Mouse (Mus musculus) neural tube, embryonic 11.5 days (tissue): ENCODE data around the gene Sh3rf1. TPM values are rescaled to one million over a fixed set of nuclear protein-coding genes. Genes with fewer than 3 reads are reported as not detected.
A peak's percentile ranks its signal among the peaks of the same experiment; 100 is the strongest.

Source experiments
- ATAC-seq: fragments of 200-750 bp; cut with Nextera tagmentation; 2 replicates; pipeline ENCODE4 v1.8.0; 2017; ENCODE audit warnings: moderate number of reproducible peaks, mild to moderate bottlenecking, moderate TSS enrichment, moderate library complexity; ENCODE audit not compliant: insufficient read depth, low FRiP score, low TSS enrichment
- DNase-seq: peaks from one replicate; pipeline ENCODE4 v3.0.0-alpha.2; 2015; ENCODE audit warnings: low spot score
- H3K27ac ChIP-seq: fragments of 300-500 bp; sonication (generic); 2 replicates; pipeline ENCODE4 v1.5.1; 2014; ENCODE audit warnings: low read depth, mild to moderate bottlenecking, low read length
- H3K27me3 ChIP-seq: fragments of 300-500 bp; sonication (generic); 2 replicates; pipeline ENCODE4 v1.6.1; 2014; ENCODE audit warnings: mild to moderate bottlenecking, low read length, mixed read lengths; ENCODE audit not compliant: control insufficient read depth, insufficient read depth
- H3K36me3 ChIP-seq: fragments of 300-500 bp; sonication (generic); 2 replicates; pipeline ENCODE4 v1.6.1; 2014; ENCODE audit warnings: mild to moderate bottlenecking, low read length, moderate library complexity, mixed read lengths; ENCODE audit not compliant: control insufficient read depth, insufficient read depth
- H3K4me1 ChIP-seq: fragments of 300-500 bp; sonication (generic); 2 replicates; pipeline ENCODE4 v1.6.1; 2014; ENCODE audit warnings: low read length, mixed read lengths; ENCODE audit not compliant: control insufficient read depth, insufficient read depth
- H3K4me2 ChIP-seq: fragments of 300-500 bp; sonication (generic); 2 replicates; pipeline ENCODE4 v1.6.1; 2014; ENCODE audit warnings: low read depth, mild to moderate bottlenecking, moderate library complexity
- H3K4me3 ChIP-seq: fragments of 300-500 bp; sonication (generic); 2 replicates; pipeline ENCODE4 v1.5.1; 2014; ENCODE audit warnings: low read depth, low read length
- H3K9ac ChIP-seq: fragments of 300-500 bp; sonication (generic); 2 replicates; pipeline ENCODE4 v1.6.1; 2014; ENCODE audit warnings: mild to moderate bottlenecking, low read length
- H3K9me3 ChIP-seq: fragments of 300-500 bp; sonication (generic); 2 replicates; pipeline ENCODE4 v1.6.1; 2016; ENCODE audit warnings: low read length; ENCODE audit not compliant: control insufficient read depth
- WGBS: fragments of 180-500 bp; shearing (Covaris S2); extraction: QIAGEN DNeasy Blood & Tissue Kit; methylation state at CpG from one replicate; pipeline ENCODE4 v1.1.7; 2014; 5-methylcytosine and 5-hydroxymethylcytosine counted together
- polyA plus RNA-seq: library from polyadenylated mRNA; unstranded; fragments of >200 nt; fragmentation: Nextera tagmentation; extraction: Ambion mirVana; gene quantifications from 2 replicates; pipeline ENCODE4 v1.2.1, GENCODE M21; 2014

The Sh3rf1 gene
- polyA plus RNA-seq, 1 experiment from 2014 or later: 22.9 TPM

GRCm38 (mm10) chr8:61229511-61230195 lies 6.0 kb downstream of the Sh3rf1 start:
- Histone ChIP-seq H3K9ac (no peak overlapping the region), H3K27me3 (no peaks in the 10 kb centered on the region), H3K4me1 (peaks cover 22% of the 10 kb centered on the region), H3K4me3 (no peak overlapping the region), H3K27ac (no peak overlapping the region), H3K4me2 (no peak overlapping the region), H3K36me3 (no peaks in the 10 kb centered on the region), H3K9me3 (no peaks in the 10 kb centered on the region)
- DNase-seq (no peak), ATAC-seq (no peak)
- 66% methylated on average over 12 of the region's 12 CpGs for WGBS

- H3K9me3 ChIP-seq: no peaks in the 10 kb centered on the region
- H3K4me3 ChIP-seq: no peak overlapping the region
- no peak overlapping the region for H3K9ac ChIP-seq
- no peak for ATAC-seq
- no peaks in the 10 kb centered on the region for H3K27me3 ChIP-seq
- H3K27ac ChIP-seq: no peak overlapping the region
- H3K36me3 ChIP-seq: no peaks in the 10 kb centered on the region
- no peak overlapping the region for H3K4me2 ChIP-seq
- WGBS: 95% methylated on average over 11 of the region's 11 CpGs
- DNase-seq: no peak
- H3K4me1 ChIP-seq: peaks cover 21% of the 10 kb centered on the region
These were observed 7.4 kb downstream of the Sh3rf1 start for GRCm38 (mm10) chr8:61230881-61231755.

DNA sequence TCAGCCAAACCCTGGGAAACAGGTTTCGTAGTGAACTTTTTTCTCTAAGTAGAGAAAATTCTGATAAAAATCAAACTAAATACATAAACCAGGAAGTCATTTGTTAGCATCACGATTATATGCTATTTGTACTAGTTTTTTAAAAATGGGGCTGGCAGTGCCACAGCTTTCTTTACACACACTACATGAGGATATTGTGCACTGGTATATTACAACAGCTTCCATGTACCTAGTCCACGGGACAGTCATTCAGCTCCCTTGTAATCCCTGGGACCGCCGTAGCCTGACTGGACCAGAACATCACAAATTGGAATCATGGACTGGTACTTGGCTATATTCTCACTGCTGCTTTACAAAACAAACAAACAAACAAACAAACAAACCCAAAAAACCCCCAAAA lies 11.8 kb downstream of the Sh3rf1 start:
- H3K4me3 ChIP-seq: no peak overlapping the region
- 93% methylated on average over 5 of the region's 5 CpGs for WGBS
- no peaks in the 10 kb centered on the region for H3K36me3 ChIP-seq
- DNase-seq (no peak), ATAC-seq (no peak)
- no peaks in the 10 kb centered on the region for H3K27me3 ChIP-seq
- no peak overlapping the region for H3K4me2 ChIP-seq
- H3K4me1 ChIP-seq: peaks cover 8% of the 10 kb centered on the region; the same call in 1 of the 2 replicates
- H3K9me3 ChIP-seq: no peaks in the 10 kb centered on the region
- H3K9ac ChIP-seq: no peak overlapping the region
- no peak overlapping the region for H3K27ac ChIP-seq

GRCm38 (mm10) chr8:61236506-61237268 lies 13.0 kb downstream of the Sh3rf1 start:
- Histone ChIP-seq H3K4me2 (no peak overlapping the region), H3K4me1 (peaks cover 8% of the 10 kb centered on the region; the same call in 1 of the 2 replicates), H3K27ac (no peak overlapping the region), H3K9me3 (no peaks in the 10 kb centered on the region), H3K4me3 (no peak overlapping the region), H3K36me3 (no peaks in the 10 kb centered on the region), H3K27me3 (no peaks in the 10 kb centered on the region), H3K9ac (no peak overlapping the region)
- DNase-seq (no peak), ATAC-seq (no peak)
- WGBS: 77% methylated on average over 9 of the region's 9 CpGs

DNA sequence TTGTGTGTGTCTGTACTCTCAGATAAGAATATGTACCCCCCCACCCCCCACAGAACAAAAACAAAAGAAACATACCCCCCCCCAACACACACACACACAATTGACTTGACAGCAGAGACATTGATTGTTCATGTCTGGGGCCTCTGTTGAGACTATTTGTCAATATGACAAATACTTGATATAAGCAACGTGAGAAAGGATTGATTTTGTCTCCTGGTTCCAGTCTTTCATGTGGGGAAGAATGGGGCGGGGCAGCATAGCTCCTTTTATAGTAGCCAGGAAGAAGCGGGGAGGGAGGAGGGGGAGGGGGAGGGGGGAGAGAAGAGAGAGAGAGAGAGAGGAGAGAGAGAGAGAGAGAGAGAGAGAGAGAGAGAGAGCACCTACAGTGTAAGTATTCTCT lies 15.9 kb downstream of the Sh3rf1 start:
- DNase-seq (no peak), ATAC-seq (no peak)
- Histone ChIP-seq H3K4me2 (no peak overlapping the region), H3K27me3 (no peaks in the 10 kb centered on the region), H3K27ac (no peak overlapping the region), H3K9ac (no peak overlapping the region), H3K9me3 (no peaks in the 10 kb centered on the region), H3K36me3 (no peaks in the 10 kb centered on the region), H3K4me1 (peaks cover 8% of the 10 kb centered on the region; the same call in 1 of the 2 replicates), H3K4me3 (no peak overlapping the region)
- 67% methylated on average over 3 of the region's 3 CpGs for WGBS

DNA sequence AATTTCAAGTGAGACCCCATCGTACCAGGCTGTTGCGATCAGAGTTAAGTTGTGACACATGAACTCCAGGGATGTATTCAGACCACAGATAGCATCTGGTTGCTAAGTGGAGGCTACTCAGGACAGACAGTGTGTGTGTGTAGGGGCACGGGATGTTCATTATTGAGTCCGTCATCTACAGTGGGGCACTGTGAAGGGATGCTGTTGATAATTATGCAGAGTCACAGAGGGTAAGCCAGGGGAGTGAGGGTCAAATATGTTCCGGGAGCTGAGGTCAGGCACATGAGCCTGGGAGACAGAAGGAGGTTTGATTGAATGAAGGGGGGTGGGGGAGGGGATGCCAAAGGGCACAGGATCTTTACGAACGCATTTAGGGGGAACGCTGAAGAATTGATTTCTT lies 17.6 kb downstream of the Sh3rf1 start:
- no peak overlapping the region for H3K4me2 ChIP-seq
- WGBS: 63% methylated on average over 8 of the region's 8 CpGs
- peaks cover 4% of the 10 kb centered on the region; the same call in 1 of the 2 replicates for H3K4me1 ChIP-seq
- no peaks in the 10 kb centered on the region for H3K27me3 ChIP-seq
- ATAC-seq (0 out of 2 replicates have a peak, but pooled peaks have one; percentile 20), DNase-seq (no peak)
- no peak overlapping the region for H3K4me3 ChIP-seq
- H3K27ac ChIP-seq: no peak overlapping the region
- no peaks in the 10 kb centered on the region for H3K36me3 ChIP-seq
- H3K9me3 ChIP-seq: 0 out of 2 replicates have a peak, but pooled peaks cover 2% of the 10 kb centered on the region
- no peak overlapping the region for H3K9ac ChIP-seq

GRCm38 (mm10) chr8:61242896-61243295 lies 19.2 kb downstream of the Sh3rf1 start:
- 0 out of 2 replicates have a peak, but pooled peaks cover 2% of the 10 kb centered on the region for H3K9me3 ChIP-seq
- H3K4me1 ChIP-seq: peaks cover 8% of the 10 kb centered on the region
- H3K36me3 ChIP-seq: no peaks in the 10 kb centered on the region
- H3K4me2 ChIP-seq: no peak overlapping the region
- no peak overlapping the region for H3K9ac ChIP-seq
- H3K27ac ChIP-seq: no peak overlapping the region
- H3K4me3 ChIP-seq: no peak overlapping the region
- DNase-seq (no peak), ATAC-seq (no peak)
- 98% methylated on average over 18 of the region's 19 CpGs for WGBS
- H3K27me3 ChIP-seq: no peaks in the 10 kb centered on the region

DNA sequence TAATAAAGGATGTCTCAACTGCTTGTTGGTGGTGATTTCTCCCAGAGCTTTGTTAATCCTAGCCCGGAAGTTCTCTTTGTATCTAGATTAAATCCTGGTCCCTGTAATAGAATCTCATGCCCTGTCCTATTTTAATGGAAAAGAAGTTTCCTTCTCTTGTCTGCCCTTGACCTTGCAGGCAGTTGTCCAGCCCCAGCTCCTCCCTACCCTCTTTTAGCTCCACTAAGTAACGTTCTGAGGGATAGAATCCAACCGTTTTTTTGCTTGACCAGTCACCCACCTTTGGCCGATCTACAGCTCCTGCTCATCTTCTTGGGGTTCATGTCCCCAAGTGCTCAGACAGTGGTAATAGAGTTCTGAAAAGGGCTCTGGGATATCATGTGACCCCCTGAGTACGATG lies 19.8 kb downstream of the Sh3rf1 start:
- no peak overlapping the region for H3K9ac ChIP-seq
- ATAC-seq (no peak), DNase-seq (no peak)
- 0 out of 2 replicates have a peak, but pooled peaks cover 2% of the 10 kb centered on the region for H3K9me3 ChIP-seq
- H3K4me2 ChIP-seq: no peak overlapping the region
- no peaks in the 10 kb centered on the region for H3K36me3 ChIP-seq
- WGBS: 95% methylated on average over 5 of the region's 5 CpGs
- no peaks in the 10 kb centered on the region for H3K27me3 ChIP-seq
- no peak overlapping the region for H3K4me3 ChIP-seq
- H3K4me1 ChIP-seq: peaks cover 8% of the 10 kb centered on the region
- H3K27ac ChIP-seq: no peak overlapping the region
